Mouse (Mus musculus) adrenal gland, postnatal 4 days (tissue): ENCODE data around the gene Mfap5. TPM values are rescaled to one million over a fixed set of nuclear protein-coding genes. Genes with fewer than 3 reads are reported as not detected.
A peak's percentile ranks its signal among the peaks of the same experiment; 100 is the strongest.
"Not testable (repeated sequence)": the region's sequence is repeated elsewhere in the genome, so short reads cannot be mapped to it uniquely, and the experiment has no call there.

Experiments used
- DNase-seq, 2 experiments: peaks; one replicate each; pipeline ENCODE4 v3.0.0; 2021 to 2022; ENCODE audit warnings: low spot score in 2 of 2, mixed read lengths in 2 of 2
- long read RNA-seq, 2 experiments: library from polyadenylated mRNA; stranded (forward); transcript quantifications; one replicate each; pipeline ENCODE4 v2.0.0; 2021
- total RNA-seq, 2 experiments: library from RNA; stranded (reverse); gene quantifications; 2 replicates each; pipeline ENCODE4 v1.2.3; 2021

The Mfap5 gene
- total RNA-seq: 10 to 100 TPM; 42.8 to 44.2 TPM
- long read RNA-seq, experiment 1, transcript Mfap5-207 (10 exons, 1,506 nt): major isoform, 27 of 33 reads
- long read RNA-seq, experiment 1, partial matches to known transcripts: 4 of 33 reads
- long read RNA-seq, experiment 1, other reads (novel, unspliced or antisense): 2 of 33 reads
- long read RNA-seq, experiment 2, transcript Mfap5-207 (10 exons, 1,506 nt): major isoform, 34 of 40 reads
- long read RNA-seq, experiment 2, partial matches to known transcripts: 3 of 40 reads
- long read RNA-seq, experiment 2, other reads (novel, unspliced or antisense): 1 of 40 reads

- no peak for DNase-seq
Observed at GRCm38 (mm10) chr6:122505545-122505944, at the start of gene Mfap5. TSS of gene Mfap5 (plus strand) at chr6:122505845.

GRCm38 (mm10) chr6:122458946-122459693, 46.5 kb upstream of the Mfap5 start:
- DNase-seq: no peak

- no peak for DNase-seq
Observed at GRCm38 (mm10) chr6:122466092-122466713, 39.4 kb upstream of the Mfap5 start.

- no peak for DNase-seq
Observed at GRCm38 (mm10) chr6:122469030-122469640, 36.5 kb upstream of the Mfap5 start.

- DNase-seq: no peak
Observed at GRCm38 (mm10) chr6:122470240-122470639, 35.4 kb upstream of the Mfap5 start.

- DNase-seq: not testable (repeated sequence)
Observed at GRCm38 (mm10) chr6:122471461-122471860, 34.2 kb upstream of the Mfap5 start.

- DNase-seq: no peak
Observed at GRCm38 (mm10) chr6:122478062-122478461, 27.6 kb upstream of the Mfap5 start.

- no peak for DNase-seq
Observed at GRCm38 (mm10) chr6:122485401-122486296, 20.0 kb upstream of the Mfap5 start.

- DNase-seq: no peak
Observed at GRCm38 (mm10) chr6:122486297-122487117, 19.1 kb upstream of the Mfap5 start.

- DNase-seq: no peak
Observed at GRCm38 (mm10) chr6:122490929-122491512, 14.6 kb upstream of the Mfap5 start.

- DNase-seq: peak in 1 of 2 experiments; percentile 32
Observed at GRCm38 (mm10) chr6:122491557-122491956, 14.1 kb upstream of the Mfap5 start.

GRCm38 (mm10) chr6:122492479-122492878, 13.2 kb upstream of the Mfap5 start:
- DNase-seq: no peak

GRCm38 (mm10) chr6:122493799-122494472, 11.7 kb upstream of the Mfap5 start:
- no peak for DNase-seq

GRCm38 (mm10) chr6:122495082-122495881, 10.4 kb upstream of the Mfap5 start:
- no peak for DNase-seq

GRCm38 (mm10) chr6:122496501-122496900, 9.1 kb upstream of the Mfap5 start:
- DNase-seq: no peak

- DNase-seq: no peak
Observed at GRCm38 (mm10) chr6:122498661-122499060, 7.0 kb upstream of the Mfap5 start, which contains the start of gene Rimklb. TSS of gene Rimklb (minus strand) at chr6:122498761.

- DNase-seq: no peak
Observed at GRCm38 (mm10) chr6:122505041-122505440, 604 bp upstream of the Mfap5 start.

GRCm38 (mm10) chr6:122508494-122508893, 2.8 kb downstream of the Mfap5 start:
- no peak for DNase-seq
